Mouse (Mus musculus) cerebellum, postnatal 10 days (tissue): Measurements from ENCODE around the gene Tor1aip1.
A peak's percentile ranks its signal among the peaks of the same experiment; 100 is the strongest.

ENCODE experiments used
- DNase-seq, 2 experiments: peaks; one replicate each; pipeline ENCODE4 v3.0.0; 2021; ENCODE audit warnings: mixed read lengths in 2 of 2

Tor1aip1 gene

DNA sequence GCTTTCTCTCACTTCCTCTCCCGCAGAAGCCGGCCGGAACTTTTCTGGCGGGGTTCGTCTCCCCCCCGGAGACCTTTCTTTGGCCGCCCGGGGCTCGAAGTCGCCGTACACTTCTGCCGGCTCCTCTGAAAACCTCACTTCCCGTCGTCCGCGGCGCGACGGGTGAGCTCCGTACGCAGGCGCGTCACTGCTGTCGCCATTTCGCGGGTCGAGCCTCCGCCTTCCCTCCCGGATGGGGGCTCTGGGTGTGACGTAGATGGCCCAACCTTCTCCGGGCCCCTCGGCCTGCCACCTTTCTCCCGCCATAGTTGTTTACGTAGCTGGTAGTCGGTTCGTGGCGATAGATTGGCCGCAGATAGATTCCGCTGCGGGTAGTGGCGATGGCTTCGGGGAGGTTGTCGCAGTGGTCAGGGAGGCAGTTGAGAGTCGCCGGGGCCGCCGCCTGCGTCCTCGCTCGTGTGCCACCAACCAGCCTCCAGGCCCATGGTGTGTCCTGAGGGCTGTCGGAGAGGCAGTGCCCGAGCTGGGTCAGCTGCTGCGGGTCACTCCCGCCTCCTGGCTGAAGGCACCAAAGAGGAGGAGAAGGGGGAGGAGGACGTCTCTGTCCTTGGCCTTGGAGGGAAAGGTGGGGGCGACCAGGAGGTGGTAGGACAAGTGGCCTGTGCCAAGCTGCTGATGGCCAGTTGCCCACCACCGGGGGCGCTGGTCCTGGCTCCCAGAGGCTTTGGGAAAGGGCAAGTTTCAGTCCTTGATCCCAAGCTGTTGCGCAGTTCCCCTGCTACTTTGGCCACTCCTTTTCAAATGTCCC lies at the start of gene Tor1aip1:
Gene Tor1aip1 (minus strand): TSS at position 551 of the 808 bp plus-strand sequence.
- DNase-seq = peak; percentile 99 to 100

DNA sequence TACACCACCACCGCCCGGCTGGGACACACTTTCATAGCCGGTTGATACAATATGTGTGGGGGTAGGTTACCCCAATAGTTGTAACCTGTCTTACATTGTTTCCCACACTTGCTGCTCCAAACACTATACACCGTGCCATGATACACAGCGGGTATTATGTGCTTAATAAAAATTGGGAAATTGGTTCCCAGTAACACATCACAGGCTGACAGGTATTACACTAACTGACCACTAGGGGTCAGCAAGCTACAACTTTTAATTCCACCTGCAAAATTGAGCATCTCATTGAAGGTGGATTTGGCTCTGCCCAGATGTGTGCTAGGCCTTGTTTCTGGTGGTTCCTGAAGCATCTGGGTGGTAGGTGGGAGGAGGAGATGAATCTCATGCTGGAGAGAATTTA lies 49.5 kb upstream of the Tor1aip1 start:
- peak; percentile 46 to 66 for DNase-seq

DNA sequence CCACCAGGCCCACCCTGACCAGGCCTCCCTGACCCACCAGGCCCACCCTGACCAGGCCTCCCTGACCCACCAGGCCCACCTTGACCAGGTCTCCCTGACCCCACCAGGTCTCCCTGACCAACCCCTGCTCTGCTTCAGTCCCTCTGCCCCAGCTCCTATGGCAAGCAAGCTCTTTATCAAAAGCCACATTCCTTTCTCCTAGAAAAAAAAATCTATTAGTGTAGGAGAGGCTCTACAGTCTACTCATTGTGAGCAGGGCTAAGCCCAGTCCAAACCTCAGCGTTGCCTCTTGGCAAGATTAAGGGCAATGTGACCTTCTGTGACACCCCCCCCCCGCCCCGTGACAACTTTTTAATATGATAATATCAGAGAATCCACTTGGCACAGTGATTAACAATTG lies 48.3 kb upstream of the Tor1aip1 start:
- DNase-seq = no peak

DNA sequence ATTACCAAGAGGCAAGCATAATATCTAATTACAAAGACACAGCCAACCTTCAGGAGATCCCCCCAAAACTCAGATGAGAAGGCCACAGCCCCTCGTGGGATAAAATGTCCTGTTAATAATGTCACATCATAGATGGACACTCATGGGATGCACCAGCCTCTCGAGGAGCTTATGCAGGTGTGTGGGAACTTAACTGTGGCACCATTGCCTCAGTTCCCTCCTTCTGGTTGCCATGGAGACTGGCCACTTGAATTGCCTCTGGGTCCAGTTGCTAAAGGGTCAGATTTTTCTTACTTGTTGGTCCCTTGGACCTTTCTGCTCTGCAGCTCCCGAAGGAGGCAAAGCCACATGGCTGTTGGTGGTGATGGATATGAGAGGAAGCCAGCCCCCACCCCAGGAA lies 41.4 kb upstream of the Tor1aip1 start:
- DNase-seq = no peak

DNA sequence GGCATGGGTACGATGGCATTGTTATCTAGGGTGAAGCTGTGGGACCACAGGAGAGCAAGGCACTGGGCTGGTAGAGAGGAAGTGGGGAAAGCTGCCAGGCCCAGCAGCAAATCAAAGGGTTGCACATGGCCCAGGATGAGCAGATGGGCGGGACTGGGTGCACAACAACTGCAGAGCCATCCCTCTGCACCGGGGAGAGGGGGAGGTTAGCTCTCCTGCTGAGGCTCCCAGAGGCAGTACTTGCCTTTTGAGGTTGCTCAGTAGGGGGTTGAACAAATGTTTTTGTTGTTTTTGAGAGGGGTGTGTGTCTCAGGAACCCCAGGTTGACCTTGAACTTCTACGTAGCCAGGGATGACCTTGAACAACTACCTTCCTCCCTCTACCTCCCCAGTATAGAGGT lies 40.2 kb upstream of the Tor1aip1 start:
- no peak for DNase-seq

DNA sequence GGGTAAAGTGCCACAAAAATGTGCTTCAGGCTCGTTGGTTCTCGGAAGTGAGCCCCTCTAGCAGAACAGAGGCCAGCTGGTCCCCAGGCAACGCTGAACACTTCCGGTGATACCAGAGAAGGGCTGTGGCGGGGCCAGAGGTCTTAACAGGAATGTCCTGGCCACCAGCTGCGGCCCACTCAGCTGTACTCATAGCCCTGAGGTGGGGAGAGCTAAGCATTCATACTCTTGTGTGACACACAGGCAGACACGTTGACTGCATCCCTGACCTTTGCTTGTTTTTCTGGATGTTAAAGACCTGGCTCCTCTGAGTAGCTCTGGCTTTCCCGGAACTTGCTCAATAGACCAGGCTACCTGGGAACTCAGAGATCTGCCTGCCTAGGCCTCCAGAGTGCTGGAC lies 38.3 kb upstream of the Tor1aip1 start:
- no peak for DNase-seq

DNA sequence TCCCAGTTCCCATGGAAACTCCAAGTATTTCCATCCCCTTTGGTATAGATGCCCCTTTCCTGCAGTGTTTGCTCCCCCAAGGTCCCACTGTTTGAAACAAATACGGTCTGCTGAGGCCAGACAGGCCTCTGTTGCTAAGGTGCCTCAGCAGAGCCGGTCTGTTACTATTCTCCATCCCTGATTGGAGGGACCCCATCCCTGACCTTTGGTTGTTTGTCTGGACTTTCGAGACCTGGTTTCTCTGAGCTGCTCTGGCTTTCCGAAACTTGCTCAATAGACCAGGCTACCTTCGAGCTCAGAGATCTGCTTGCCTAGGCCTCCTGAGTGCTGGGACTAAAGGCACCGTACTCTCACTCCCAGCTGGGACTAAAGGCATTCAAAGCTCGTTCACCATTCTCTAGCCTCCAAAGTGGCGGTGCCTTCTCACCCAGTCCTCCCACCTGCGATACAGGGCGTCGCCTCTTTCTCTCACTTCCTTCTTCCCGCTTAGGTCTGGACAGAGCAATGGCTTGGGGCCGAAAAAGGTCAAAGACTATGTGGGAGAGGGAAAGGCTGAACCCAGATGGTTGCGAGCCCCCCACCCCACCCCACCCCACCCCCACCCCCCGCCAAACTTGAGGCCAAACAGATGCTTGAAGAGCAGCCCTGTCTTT lies 37.0 kb upstream of the Tor1aip1 start:
- no peak for DNase-seq

DNA sequence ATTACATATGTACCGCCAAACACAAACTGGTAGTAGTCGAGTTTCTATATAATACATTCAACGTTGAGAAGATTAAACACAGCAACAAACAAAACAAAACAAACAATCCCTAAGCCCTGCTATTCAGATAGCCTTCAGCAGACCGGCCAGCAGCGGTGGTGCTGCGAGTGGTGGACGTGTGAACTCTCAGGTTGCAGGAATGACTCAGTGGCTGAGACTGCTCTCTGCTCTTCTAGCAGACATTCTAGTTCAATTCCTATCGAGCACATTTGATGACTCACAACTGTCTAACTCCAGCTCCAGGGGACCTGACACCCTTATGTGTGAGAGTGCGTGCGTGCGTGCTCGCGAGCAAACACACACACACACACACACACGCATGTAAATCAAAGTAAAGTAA lies 33.8 kb upstream of the Tor1aip1 start:
- no peak for DNase-seq

DNA sequence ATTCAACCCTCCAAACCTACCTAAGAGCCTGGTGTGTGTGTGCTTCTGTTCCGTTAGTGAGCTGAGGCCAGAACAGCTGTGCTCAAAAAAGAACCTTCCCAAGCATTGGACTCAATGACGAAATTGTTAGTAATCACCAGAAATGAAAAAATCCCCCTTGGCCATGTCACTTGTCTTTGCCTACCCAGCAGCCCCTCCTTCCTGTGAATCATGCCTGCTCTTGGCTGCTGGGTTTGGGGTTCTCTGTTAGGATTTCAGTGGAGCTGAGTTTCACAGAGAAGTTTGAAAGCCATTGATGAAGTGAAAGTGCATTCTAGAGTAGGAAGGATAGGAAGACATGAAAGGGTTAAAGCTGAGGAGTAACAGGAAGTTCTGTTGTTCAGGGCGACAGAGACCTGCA lies 29.9 kb upstream of the Tor1aip1 start:
- no peak for DNase-seq

DNA sequence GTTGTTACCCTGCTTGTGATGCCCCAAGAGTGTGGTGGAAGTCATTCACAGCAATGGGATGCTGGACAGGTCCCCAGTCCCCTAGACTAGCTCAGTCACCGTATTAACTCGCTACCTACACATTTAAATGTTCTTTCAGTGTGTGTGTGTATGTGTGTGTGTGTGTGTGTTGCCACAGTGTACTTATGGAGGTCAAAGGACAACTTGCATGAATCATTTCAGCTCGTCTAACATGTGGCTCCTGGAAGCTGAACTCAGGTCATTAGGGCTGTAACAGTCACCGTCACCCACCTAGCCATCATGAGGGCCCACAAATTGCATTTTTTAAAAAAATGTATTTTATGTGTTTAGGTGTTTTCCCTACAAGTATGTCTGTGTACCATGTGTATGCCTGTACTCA lies 25.9 kb upstream of the Tor1aip1 start:
- no peak for DNase-seq

DNA sequence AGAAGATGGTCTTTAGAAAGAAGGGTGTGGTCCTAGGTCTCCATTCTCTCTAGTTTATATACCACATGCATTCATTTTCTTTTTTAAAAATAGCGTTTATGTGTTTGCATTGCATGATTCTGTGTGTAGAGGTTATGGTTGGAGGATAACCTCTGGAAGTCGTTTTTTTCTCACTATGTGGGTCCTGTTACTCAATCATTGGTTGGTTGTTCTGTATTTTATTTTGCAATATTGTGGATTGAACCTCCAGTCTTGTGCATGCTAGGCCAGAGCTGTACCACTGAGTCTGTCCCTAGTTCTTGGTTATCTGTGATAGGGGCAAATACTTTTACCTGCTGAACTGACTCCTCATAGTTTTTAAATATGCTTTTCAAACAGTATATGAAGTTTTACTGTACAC lies 21.9 kb upstream of the Tor1aip1 start:
- no peak for DNase-seq

DNA sequence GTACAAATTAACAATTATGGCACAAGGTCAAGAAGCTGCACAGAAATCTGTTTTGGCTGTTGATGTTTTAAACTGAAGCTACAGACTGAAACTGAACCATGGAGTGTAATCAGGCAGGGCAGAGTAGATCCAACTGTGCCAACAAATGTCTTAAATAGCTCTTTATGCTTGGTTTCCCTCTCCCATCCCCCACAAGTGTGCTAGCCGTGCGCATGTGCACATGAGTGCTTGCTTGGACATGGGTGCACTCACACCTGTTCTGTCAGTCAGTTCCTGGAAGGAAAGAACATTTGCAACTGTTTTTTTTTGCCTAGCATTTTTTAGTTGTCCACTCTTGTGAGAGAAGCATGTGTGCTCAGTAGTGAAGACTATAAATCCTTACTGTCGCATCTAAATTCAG lies 10.4 kb upstream of the Tor1aip1 start:
- DNase-seq = peak; percentile 79 to 80

DNA sequence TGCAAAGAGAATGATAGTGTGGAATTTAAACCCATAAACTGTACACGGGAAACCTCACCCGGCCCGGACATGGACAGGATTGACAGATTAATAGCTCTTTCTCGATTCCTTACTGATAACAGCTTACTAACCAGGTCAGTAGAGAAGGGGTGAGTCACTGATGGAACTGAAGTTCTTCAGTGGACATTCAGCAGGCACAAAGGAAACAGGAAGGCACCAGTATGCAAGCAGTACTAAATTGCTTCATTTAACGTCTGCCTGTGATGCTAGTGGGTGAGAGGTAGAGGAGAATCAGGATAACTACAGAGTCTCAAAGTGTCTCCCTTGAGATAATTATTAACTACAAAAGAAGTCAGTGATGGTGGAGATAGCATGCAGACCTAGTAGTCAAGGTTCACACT lies 7.9 kb upstream of the Tor1aip1 start:
- DNase-seq = no peak

DNA sequence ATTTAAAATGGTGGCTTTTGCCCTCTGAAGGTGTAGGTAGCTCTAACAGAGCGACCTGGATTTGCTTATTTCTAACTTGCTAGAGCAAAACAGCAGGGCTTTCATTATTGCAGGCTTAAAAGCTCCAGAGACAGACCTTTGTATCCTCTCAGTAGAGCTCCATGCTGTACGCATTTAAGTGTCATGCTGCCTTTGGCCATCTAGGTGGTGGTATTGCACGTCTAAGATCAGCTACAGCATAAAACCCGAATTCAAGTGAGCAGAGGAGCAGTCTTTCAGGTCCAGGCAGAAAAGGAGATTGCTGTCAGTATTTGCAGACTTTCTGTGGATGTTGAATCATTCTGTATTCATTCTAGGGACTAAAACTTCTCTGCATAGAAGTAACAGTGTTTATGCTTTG lies 6.7 kb upstream of the Tor1aip1 start:
- peak; percentile 69 to 70 for DNase-seq

DNA sequence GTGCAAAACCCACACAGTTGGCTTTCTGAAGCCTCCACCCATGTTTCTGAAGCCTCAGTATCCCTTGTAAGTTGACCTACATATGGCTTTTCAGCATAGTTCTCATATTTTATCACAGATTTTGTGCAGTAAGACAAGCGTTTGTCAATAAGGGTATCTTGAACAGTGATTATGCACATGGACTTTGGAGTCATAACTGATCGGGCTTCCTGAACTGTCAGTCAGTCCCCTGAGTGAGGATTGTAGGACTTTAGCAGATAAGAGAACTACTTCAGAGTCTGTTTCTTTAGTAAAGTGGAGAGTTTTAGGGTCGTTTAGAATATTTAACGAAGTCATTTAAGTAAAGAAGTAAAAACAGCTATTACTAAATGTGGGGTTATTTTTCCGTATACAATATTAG lies 6.2 kb upstream of the Tor1aip1 start:
- no peak for DNase-seq

DNA sequence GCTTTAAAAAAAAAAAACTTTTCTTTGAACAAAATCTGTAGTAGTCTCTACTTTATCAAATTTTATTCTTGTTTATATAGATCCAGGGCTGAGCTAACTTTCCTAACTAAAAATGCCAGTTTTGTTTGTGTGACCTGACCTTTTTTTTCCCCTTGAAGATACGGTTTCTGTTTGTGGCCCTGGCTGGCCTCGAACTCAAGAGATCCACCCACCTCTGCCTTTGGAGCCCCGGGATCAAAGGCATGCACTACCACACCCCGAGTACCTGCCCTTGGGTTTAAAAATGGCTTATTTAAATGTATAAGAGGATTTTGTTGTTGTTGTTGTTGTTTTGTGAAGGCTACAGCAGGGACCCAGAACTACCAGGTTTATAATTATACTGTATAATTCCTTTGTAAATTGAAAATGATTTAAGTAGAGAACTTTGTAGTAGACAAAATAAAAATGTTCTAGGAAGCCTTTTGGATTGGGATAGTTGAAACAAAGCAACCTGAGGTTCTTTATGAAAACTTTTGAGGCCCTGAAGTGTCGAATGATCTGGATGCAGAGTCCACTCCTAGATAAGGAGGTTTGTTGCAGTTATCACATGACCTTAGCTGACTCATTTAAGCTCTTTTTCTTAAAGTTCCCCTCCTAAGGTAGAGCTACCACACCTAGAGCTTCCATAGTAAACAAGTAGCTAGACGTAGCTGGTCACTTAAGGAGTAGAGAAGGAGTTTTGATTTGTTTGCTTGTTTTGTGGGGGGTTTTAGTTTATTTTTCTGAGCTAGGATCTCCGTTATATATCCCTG lies 5.4 kb upstream of the Tor1aip1 start:
- no peak for DNase-seq

DNA sequence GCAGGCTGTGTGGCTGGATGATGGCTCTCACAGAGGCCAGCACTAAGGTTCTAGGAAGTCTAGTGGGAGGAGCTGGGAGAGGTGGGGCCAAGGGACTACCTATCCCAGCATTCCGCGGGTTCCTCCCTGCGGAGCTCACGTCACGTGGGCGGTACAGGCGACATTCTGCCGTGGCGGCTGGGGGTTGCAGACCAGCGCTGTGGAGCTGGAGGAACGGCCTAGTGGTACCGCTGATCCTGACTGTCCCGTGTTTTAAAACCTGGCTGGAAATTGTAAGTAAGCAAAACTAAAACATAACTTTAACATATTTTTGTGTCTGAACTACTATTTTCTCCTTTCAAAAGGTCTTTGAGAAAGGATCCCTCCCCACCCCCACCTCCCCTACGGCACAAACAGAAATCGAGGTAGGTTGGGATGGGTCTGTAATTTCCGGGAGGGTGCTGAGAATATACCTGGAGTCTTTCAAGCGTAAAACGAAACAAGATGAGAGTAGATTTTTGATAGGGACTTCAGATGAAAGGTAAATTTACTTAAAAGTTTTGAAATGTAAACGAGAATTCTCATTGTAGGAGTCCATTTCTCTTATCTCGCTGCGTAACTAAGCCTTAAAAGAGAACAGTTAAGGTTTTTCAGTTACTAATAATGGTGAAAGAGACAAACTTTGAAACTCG lies 4.6 kb upstream of the Tor1aip1 start:
- peak; percentile 94 to 96 for DNase-seq

DNA sequence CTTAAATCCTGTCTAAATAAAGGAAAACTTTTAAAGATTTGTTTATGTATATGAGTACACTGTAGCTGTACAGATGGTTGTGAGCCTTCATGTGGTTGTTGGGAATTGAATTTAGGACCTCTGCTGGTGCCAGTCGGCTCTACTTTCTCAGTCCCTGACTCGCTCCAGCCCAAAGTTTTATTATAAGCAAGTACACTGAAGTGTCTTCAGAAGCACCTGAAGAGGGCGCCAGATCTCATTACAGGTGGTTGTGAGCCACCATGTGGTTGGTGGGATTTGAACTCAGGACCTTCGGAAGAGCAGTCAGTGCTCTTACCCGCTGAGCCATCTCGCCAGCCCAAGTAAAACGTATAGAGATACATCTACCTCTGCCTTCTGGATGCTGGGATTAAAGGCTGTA lies 3.7 kb upstream of the Tor1aip1 start:
- DNase-seq = peak; percentile 13 to 23

DNA sequence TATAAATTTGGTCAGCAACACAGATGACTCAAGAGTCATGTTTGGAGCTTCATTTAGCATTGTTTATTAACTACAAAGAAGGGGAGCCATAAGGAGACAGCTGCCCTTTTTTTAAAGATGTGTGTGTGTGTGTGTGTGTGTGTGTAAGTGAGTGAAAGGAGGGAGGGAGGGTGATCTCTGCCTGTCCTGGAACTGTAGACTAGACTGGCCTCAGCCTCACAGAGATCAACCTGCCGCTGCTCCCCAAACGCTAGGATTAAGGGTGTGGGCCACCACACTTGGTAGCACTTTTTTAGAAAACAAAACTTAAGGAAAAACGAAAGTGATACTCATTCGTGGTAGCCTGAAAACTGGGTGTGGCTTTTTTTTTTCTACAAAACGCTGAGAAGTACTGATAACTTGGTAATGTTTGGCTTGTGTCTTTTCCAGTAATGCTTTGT lies 884 bp upstream of the Tor1aip1 start:
- no peak for DNase-seq

DNA sequence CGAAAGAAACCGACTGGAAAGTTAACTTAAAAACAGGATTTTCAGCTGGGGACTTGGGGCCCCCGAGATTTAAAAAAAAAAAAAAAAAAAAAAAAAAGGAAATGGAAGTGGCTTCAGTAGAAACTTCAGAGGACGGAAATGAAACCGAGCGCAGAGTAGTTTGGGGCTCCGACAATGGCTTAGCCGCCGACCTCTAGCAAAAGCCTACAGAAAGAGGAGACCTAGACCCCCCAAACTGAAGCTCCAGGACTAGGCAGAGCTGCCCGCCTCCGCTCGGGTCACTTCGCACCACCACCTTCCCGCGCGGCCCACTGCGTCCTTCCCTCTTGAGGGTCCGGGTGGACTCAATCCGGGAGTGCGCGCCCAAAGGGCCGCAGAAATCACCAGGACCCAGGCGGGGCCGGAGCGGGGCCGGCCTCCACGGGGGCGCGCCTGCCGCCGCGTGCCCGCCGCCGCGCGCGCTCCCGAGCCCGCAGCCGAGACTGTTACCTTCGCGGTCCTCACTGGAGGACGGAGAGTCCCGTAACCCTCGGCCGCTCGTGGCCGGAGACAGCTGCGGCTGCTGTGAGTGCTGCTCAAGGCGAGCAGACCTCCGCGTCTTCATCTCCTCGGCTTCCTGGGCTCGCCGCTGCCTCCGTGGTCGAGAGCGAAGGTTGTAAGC lies 881 bp downstream of the Tor1aip1 start, which contains the start of gene Tor1aip2:
Gene Tor1aip2 (plus strand): TSS at position 135 of the 661 bp plus-strand sequence.
- DNase-seq = peak; percentile 87 to 89

DNA sequence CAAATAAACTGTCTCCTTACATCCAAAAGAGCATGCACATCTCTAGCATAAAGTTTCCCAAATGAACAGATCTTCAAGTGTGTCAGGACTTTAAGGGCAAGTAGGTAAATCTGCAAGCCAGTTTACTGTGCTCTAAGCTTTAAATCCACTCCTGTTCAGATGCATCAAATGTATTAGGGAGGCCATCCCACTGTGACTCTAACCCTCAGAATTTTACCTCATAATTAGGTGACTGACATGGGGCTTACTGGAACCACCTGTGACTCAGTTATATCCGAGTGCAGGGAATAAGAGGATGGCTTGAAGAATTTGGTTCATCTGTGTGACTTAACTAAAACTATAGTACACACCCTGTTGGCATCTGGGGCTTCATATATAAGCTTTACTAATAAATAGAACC lies 1.6 kb downstream of the Tor1aip1 start:
- no peak for DNase-seq

DNA sequence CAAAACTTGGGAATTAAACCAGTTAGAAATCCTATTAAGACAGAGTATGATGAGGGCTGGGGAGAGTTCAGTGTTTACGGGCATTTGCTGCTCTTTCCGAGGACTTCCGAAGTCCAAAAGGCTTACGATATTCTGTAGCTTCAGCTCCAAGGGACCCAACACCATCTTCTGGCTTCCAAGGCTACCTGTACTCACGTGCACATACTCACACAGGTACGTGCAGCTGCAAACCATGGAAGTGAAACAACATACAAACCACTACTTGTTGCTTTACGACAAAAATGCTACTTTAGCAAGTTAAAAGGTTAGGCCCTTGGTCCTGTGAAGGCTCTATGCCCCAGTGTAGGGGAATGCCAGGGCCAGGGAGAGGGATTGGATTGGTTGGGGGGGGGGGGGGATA lies 2.4 kb downstream of the Tor1aip1 start:
- DNase-seq = no peak
